Mouse (Mus musculus) limb, embryonic 10.5 days (tissue): Measurements from ENCODE around the gene Wnt10b. TPM values are rescaled to one million over a fixed set of nuclear protein-coding genes. Genes with fewer than 3 reads are reported as not detected.
"Not testable (repeated sequence)": the region's sequence is repeated elsewhere in the genome, so short reads cannot be mapped to it uniquely, and the experiment has no call there.

Source experiments
- DNase-seq: peaks from one replicate; pipeline ENCODE4 v3.0.0-alpha.2; 2017; ENCODE audit warnings: low spot score
- H3K27ac ChIP-seq: fragments of 300-500 bp; sonication (generic); 2 replicates; pipeline ENCODE4 v1.5.1; 2016; ENCODE audit warnings: mild to moderate bottlenecking
- H3K27me3 ChIP-seq: fragments of 300-500 bp; sonication (generic); 2 replicates; pipeline ENCODE4 v1.6.1; 2016; ENCODE audit warnings: low read depth, mild to moderate bottlenecking; ENCODE audit not compliant: poor library complexity, severe bottlenecking
- H3K36me3 ChIP-seq: fragments of 300-500 bp; sonication (generic); 2 replicates; pipeline ENCODE4 v1.6.1; 2016; ENCODE audit warnings: mild to moderate bottlenecking, moderate library complexity
- H3K4me1 ChIP-seq: fragments of 300-500 bp; sonication (generic); 2 replicates; pipeline ENCODE4 v1.6.1; 2016
- H3K4me3 ChIP-seq: fragments of 300-500 bp; sonication (generic); 2 replicates; pipeline ENCODE4 v1.5.1; 2016; ENCODE audit warnings: mild to moderate bottlenecking, moderate library complexity
- H3K9me3 ChIP-seq: fragments of 300-500 bp; sonication (generic); replicated peaks from 2 replicates; pipeline ENCODE4 v1.6.1; 2016; ENCODE audit warnings: mild to moderate bottlenecking
- WGBS: fragments of 180-500 bp; shearing (Covaris S2); methylation state at CpG from one replicate; pipeline ENCODE4 v1.1.7; 2016; 5-methylcytosine and 5-hydroxymethylcytosine counted together
- polyA plus RNA-seq: library from polyadenylated mRNA; unstranded; fragments of >200 nt; fragmentation: Nextera tagmentation; extraction: Ambion mirVana; gene quantifications from 2 replicates; pipeline ENCODE4 v1.2.1, GENCODE M21; 2016

The Wnt10b gene
- polyA plus RNA-seq, 1 experiment from 2014 or later, result 0.99 TPM

DNA sequence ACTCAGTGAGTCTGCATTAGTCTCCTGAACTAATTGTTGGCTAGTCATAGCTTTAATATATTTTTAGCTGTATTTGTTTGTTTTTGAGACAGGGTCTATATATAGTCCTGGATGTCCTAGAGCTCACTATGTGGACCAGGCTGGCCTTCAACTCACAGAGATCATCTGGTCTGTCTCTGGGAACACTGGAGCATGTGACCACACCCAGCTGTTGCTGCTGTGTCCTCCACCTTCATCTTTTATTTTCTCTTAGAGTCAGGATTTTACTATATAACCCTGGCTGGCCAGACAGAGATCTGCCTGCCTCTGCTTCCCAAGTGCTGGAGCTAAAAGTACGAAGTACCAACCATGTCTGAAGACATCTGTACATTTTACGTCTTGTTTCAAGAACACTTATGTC is 28.9 kb downstream of the Wnt10b start:
- no peaks in the 10 kb centered on the region for H3K4me1 ChIP-seq
- H3K27ac ChIP-seq, result no peak overlapping the region
- WGBS, result 97% methylated on average over 2 of the region's 2 CpGs
- peaks cover 50% of the 10 kb centered on the region for H3K36me3 ChIP-seq
- no peak for DNase-seq
- H3K9me3 ChIP-seq, result no peaks in the 10 kb centered on the region
- no peak overlapping the region for H3K4me3 ChIP-seq
- no peaks in the 10 kb centered on the region for H3K27me3 ChIP-seq

DNA sequence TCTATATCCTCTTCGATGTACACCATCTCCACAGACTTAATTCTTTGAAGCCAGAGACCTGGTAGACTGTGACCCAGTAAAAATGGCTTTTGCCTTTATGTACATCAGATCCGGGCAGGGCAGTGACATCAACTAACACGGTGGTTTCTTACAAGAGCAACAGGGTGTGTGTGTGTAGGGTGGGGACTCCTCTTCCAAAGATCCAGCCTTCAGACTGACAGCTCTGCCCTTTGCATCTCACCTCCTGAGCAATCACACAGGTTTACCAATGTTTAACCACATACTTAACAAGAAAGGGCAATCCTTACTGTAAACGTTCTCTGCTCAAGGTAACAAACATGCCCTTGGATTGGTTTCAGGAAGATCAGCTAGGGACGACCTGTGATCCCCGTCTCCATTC is 30.7 kb downstream of the Wnt10b start:
- Histone ChIP-seq H3K9me3 (no peaks in the 10 kb centered on the region), H3K27me3 (no peaks in the 10 kb centered on the region), H3K27ac (no peak overlapping the region), H3K4me1 (no peaks in the 10 kb centered on the region), H3K4me3 (no peak overlapping the region), H3K36me3 (peaks cover 60% of the 10 kb centered on the region)
- WGBS, result 90% methylated on average over 6 of the region's 6 CpGs
- DNase-seq, result no peak

DNA sequence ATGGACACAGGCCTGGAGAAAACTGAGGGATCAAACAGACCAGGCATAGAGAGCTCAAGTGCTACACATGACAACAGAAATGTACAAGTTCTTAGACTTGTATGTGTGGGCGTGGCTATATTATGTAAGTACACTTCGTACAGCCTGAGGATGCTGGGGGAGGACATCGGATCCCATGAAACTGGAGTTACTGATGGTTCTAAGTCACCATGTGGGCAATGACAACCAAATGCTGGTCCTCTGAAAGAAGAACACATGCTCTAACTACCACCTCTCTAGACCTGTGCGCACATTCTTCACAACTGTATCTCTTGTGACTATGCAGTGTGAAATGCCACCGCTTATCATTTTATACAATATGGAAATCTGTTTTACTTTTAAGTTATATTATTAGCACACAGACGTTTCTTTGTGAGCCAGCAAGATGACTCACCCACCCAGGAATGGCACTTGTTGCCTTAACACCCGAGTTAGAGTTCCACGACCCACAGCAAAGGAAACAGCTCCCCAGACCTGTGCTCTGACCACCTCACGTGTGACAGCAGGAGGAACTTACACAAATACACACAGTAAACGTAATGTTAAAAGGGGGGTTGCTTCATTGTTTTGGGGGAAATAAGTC is 31.5 kb downstream of the Wnt10b start:
- peaks cover 68% of the 10 kb centered on the region for H3K36me3 ChIP-seq
- no peak overlapping the region for H3K4me3 ChIP-seq
- DNase-seq, result no peak
- WGBS, result 93% methylated on average over 10 of the region's 10 CpGs
- H3K27ac ChIP-seq, result no peak overlapping the region
- H3K9me3 ChIP-seq, result no peaks in the 10 kb centered on the region
- H3K4me1 ChIP-seq, result no peaks in the 10 kb centered on the region
- no peaks in the 10 kb centered on the region for H3K27me3 ChIP-seq

DNA sequence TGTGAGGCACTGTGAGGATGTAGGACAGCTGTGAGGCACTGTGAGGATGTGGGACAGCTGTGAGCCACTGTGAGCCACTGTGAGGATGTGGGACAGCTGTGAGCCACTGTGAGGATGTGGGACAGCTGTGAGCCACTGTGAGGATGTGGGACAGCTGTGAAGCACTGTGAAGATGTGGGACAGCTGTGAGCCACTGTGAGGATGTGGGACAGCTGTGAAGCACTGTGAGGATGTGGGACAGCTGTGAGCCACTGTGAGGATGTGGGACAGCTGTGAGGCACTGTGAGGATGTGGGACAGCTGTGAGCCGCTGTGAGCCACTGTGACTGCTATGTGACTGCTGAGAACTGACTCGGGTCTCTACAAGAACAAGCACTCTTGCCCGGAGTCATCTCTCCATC is 34.1 kb downstream of the Wnt10b start:
- H3K36me3 ChIP-seq, result peaks cover 75% of the 10 kb centered on the region
- 87% methylated on average over 3 of the region's 3 CpGs for WGBS
- not testable (repeated sequence) for H3K4me3 ChIP-seq

DNA sequence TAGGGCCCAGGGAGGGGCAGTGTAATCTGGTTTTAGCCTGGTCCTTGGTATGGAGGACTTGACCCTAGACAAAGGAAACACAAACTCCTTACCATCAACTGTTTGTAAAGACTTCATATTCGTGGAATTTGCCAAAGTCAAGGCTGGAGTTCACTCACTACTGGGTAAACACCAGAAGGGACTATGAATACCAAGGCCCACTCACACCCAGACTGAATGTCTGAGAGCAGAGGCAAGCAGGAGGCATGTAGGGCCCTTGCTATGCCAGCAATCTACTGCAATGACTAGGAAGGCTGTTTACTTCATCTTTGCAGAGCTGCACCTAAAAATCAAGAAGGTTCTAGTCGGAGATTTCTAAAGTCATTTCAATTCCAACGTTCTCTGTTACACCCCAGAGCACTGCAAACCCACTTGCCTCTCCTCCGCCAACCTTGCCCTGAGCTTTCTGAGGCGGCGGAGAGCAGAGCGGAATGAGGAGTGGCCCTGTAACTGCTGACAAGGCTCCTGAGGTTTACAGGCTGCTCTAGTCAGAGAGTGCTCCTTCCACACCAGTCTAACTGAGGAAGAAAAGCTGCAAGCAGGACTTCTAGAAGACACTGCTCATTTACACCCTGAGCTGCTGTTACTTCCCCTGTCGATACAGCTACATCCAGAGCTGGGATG is 35.1 kb downstream of the Wnt10b start:
- no peak for DNase-seq
- Histone ChIP-seq H3K27me3 (no peaks in the 10 kb centered on the region), H3K9me3 (no peaks in the 10 kb centered on the region), H3K4me3 (no peak overlapping the region), H3K27ac (no peak overlapping the region), H3K4me1 (no peaks in the 10 kb centered on the region), H3K36me3 (peaks cover 85% of the 10 kb centered on the region)
- 88% methylated on average over 8 of the region's 8 CpGs for WGBS

More for the DNA sequence above, 34.1 kb downstream of the Wnt10b start:
- H3K27me3 ChIP-seq, H3K4me1 ChIP-seq, H3K27ac ChIP-seq, DNase-seq, H3K9me3 ChIP-seq: not testable (repeated sequence)

DNA sequence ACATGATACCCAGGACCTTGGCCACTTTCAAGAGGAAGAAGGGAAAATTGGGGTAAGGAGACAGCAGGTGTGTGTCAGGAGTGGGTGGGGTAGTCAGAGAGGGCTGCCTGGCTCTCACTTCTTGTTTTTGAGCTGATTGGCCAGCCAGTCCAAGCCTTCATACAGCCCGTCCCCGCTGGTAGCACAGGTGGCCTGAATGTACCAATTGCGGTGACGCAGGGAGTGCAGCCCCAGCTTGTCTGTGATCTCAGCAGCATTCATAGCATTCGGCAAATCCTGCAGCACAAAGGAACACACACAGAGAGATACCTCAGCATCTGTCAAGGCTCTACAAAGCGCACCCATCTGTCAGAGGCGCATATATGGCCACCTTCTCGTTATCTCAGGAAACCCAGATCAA is 37.7 kb downstream of the Wnt10b start:
- Histone ChIP-seq H3K27ac (no peak overlapping the region), H3K9me3 (no peaks in the 10 kb centered on the region), H3K36me3 (peaks cover 94% of the 10 kb centered on the region), H3K4me3 (no peak overlapping the region), H3K27me3 (no peaks in the 10 kb centered on the region), H3K4me1 (no peaks in the 10 kb centered on the region)
- 90% methylated on average over 8 of the region's 8 CpGs for whole genome bisulfite sequencing
- no peak for DNase-seq

DNA sequence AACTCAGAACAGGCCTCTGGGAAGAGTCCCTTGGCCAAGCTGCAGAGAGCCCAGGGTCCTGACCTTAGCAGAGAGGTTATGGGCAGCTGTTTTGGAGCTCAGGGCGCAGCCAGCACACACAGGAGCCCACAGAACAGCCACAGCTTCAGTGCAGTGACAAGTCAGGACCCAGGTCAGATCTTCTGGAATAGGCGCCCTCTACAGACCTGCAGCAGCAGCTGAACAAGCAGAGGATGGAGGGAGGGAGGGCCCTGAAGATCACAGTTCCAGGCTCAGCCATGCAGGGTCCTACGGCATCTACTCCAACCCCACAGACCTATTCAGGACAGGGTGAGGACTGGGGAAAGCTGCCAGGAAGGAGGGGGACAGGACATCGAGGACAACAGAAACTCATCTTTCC is 39.2 kb downstream of the Wnt10b start:
- WGBS, result 73% methylated on average over 4 of the region's 4 CpGs
- Histone ChIP-seq H3K4me1 (no peaks in the 10 kb centered on the region), H3K9me3 (no peaks in the 10 kb centered on the region), H3K4me3 (no peak overlapping the region), H3K27me3 (no peaks in the 10 kb centered on the region), H3K27ac (no peak overlapping the region), H3K36me3 (peaks cover 89% of the 10 kb centered on the region)
- DNase-seq, result no peak

DNA sequence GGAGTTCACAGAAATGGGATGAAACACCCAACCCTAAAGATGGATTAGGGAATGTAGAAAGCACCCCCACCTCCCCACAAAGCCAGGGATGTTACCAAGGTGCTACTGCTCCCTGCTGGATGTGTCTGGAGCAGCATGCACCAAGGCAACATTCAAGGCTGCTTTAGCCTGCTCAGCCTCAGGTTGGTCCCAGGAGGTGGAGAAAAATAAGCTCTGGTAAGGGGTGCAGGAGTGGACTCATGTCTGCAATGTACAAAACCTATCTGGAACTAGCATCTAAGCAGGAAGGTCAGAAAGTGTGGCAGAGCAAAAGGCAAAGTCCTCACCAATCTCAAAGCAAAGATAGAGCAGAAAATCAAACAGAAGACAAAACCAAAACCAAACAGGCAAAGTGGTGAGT is 40.1 kb downstream of the Wnt10b start:
- H3K4me1 ChIP-seq, result no peaks in the 10 kb centered on the region
- H3K27ac ChIP-seq, result no peak overlapping the region
- no peaks in the 10 kb centered on the region for H3K27me3 ChIP-seq
- H3K36me3 ChIP-seq, result peaks cover 81% of the 10 kb centered on the region
- no peak for DNase-seq
- no peak overlapping the region for H3K4me3 ChIP-seq
- H3K9me3 ChIP-seq, result no peaks in the 10 kb centered on the region

DNA sequence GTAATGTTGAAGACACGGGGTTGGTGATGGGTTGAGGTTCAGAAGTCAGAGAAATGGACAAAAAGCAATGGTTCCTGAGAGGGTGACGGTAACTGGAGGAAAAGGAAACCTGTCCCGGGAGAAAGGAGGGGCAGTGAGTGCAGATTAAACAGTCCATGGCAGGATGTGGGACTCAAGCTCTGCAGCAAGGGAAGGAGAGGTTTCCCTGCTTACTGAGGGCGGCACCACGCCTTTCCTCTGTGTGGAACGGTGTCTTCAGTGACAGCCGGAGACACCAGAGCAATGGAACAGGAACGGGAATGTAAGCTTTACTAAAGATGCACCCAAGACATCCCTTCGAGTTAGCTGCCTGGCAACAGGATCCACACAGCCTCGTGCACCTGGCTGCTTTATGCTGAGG is 41.4 kb downstream of the Wnt10b start:
- Histone ChIP-seq H3K4me3 (no peak overlapping the region), H3K36me3 (peaks cover 67% of the 10 kb centered on the region), H3K4me1 (0 out of 2 replicates have a peak, but pooled peaks cover 5% of the 10 kb centered on the region), H3K27ac (no peak overlapping the region), H3K27me3 (no peaks in the 10 kb centered on the region), H3K9me3 (no peaks in the 10 kb centered on the region)
- no peak for DNase-seq
- 92% methylated on average over 10 of the region's 10 CpGs for WGBS

DNA sequence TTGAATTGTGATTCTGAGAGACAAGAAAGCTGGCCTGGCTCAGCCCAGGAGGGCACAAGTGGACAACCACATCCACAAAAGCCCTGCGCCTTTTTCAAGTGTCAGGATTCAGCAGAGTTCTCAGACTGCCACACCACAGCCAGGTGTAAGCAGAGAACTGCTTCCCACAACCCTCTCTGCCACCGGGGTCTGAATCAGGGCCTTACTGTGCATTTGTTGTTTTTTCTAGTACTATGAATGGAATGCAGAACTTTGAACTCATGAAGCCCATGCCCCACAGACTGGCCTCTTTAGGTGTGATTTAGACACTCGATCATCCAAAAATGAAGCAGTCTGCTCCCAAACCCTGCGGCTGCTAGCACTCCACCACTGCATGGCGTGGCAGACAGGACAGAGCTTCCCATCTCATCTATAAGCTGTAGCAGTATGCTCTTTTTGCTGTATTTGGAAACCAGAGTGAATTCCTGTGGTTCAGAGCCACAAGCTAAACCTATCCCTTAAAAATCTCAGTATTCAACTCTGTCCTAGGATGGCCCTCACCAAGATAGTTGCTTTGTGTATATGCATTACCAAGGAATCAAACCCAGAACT is 43.9 kb downstream of the Wnt10b start:
- Histone ChIP-seq H3K36me3 (peaks cover 42% of the 10 kb centered on the region), H3K4me3 (no peak overlapping the region), H3K9me3 (no peaks in the 10 kb centered on the region), H3K27me3 (no peaks in the 10 kb centered on the region), H3K4me1 (peaks cover 12% of the 10 kb centered on the region; the same call in 1 of the 2 replicates), H3K27ac (no peak overlapping the region)
- WGBS, result 82% methylated on average over 5 of the region's 5 CpGs
- DNase-seq, result no peak

DNA sequence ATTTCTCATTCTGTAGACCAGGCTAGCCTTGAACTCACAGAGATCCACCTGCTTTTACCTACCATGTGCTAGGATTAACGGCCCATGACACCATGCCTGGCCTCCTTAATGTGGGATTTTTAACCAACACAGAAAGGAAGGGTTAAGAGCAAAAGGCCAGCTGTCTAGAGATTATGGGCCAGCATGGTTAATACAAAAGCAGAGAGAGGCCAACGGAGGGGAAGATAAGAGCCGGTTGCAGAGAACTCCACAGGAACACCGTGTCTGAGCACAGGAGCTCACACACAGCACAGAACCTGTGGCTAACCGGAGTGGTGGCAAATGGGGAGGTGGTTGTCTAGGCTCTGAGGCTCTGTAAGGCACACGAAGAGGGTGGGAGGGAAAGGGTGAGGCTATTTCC is 44.6 kb downstream of the Wnt10b start:
- Histone ChIP-seq H3K27ac (no peak overlapping the region), H3K4me3 (no peak overlapping the region), H3K27me3 (no peaks in the 10 kb centered on the region), H3K9me3 (no peaks in the 10 kb centered on the region), H3K36me3 (peaks cover 35% of the 10 kb centered on the region), H3K4me1 (peaks cover 19% of the 10 kb centered on the region)
- no peak for DNase-seq
- 75% methylated on average over 6 of the region's 6 CpGs for WGBS

DNA sequence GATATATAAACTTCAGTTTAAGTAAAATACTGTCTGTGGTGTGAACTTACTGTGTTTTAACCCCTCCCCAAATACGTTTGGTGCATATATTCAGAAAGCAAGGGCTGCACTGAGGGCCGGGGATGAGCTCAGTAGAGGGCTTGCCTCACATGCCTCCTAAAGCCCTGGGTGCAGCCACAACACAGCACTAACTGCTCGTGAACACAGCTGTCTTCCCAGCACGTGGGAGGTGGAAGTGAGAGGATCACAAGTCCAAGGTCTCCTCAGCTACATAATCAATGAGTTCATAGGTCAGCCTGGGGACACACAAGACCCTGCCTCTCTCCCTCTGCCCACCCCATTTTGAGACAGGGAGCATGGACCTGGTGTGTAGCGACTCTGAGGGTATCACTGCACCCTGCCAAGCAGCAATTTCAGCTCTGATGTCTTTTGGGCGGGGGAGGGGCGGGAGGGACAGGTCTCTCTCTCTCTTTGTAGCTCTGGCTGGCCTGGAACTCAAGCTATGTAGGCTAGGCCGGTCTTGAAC is 45.9 kb downstream of the Wnt10b start:
- WGBS, result 69% methylated on average over 8 of the region's 8 CpGs
- peaks cover 32% of the 10 kb centered on the region for H3K4me1 ChIP-seq
- H3K36me3 ChIP-seq, result peaks cover 22% of the 10 kb centered on the region
- H3K4me3 ChIP-seq, result no peak overlapping the region
- H3K9me3 ChIP-seq, result no peaks in the 10 kb centered on the region
- DNase-seq, result no peak
- no peaks in the 10 kb centered on the region for H3K27me3 ChIP-seq
- no peak overlapping the region for H3K27ac ChIP-seq

DNA sequence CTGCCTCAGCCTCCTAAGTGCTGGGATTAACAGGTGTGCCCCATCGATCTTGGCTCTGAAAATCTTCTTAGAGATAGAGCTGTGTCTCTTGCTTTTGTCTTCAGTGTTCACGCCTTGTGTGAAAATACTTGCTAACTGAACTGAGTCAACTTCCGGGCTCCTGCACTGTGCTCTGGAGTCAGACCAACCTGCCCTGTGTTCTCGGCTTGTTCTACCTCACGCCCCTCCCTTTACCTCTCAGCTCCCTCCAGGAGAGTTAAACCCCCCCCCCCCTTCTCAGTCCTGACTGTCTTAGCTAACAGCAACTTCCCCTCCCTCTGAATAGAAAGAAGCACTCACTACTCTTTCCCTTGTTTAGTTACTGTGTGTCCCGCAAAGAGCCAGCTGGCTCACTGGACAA is 47.2 kb downstream of the Wnt10b start:
- Histone ChIP-seq H3K9me3 (no peaks in the 10 kb centered on the region), H3K27me3 (no peaks in the 10 kb centered on the region), H3K4me1 (peaks cover 41% of the 10 kb centered on the region), H3K36me3 (peaks cover 10% of the 10 kb centered on the region), H3K4me3 (no peak overlapping the region), H3K27ac (no peak overlapping the region)
- DNase-seq, result no peak
- WGBS, result 87% methylated on average over 6 of the region's 6 CpGs
